Comparison of ENCODE assay signal across 22 mouse cellular contexts in the genomic region with DNA sequence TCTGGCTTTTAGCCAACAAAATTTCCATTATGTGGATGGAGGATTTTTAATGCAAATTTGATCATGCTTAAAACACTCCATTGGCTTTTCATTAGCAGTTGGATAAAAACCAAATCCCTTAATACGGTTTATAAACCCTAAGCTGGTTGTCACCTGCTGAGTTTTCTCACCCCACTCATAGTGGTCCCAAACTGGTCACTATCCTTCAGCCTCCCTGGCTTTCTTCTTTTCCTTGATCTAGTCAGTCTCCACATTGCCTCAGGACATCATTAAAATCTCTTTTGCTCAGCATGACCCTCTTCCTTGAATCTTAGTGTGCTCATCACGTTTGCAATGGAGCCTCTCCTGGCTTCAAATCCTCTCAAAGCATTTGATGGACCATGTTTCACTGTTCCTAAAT.
DNase-seq lines count a peak whose midpoint lies in the region; ATAC-seq and TF ChIP-seq lines count a peak whose summit lies in the region.
"Had no signal": no experiment of that assay in that cellular context is flagged by ENCODE, and none has a peak within 500 bp of the region (broad histone marks: within the 10 kb centered on the region; RNA-seq: fewer than 3 reads in every experiment).

No protein-coding gene starts in this region.

- DNase-seq in hindbrain, postnatal 0 days (ENCODE audit: low spot score) = peak; percentile 25
- no peak for DNase-seq in hindbrain, embryonic 14.5 days (ENCODE audit: low spot score)
- peak; percentile 58 for DNase-seq in brain, embryonic 14.5 days (ENCODE audit: low read depth)
- DNase-seq: adrenal gland, adult 2 months; adrenal gland, postnatal 14 days; cerebellum, adult 11-12 months; cerebellum, adult 8-10 months; gastrocnemius, postnatal 10 days; gastrocnemius, postnatal 36 days; heart, adult 2 months; heart, postnatal 14 days; heart, postnatal 4 days had no signal

- no peak for TF ChIP-seq CTCF in hindbrain, postnatal 0 days (IDR thresholded peaks at IDR 0.05; ENCODE audit: low read depth)
- no peak for TF ChIP-seq CTCF in brain, embryonic 14.5 days (IDR thresholded peaks at IDR 0.05; ENCODE audit: borderline replicate concordance, extremely low read depth, insufficient read depth, insufficient read length)

- no peak for TF ChIP-seq POLR2A in brain, embryonic 14.5 days (IDR thresholded peaks at IDR 0.05; ENCODE audit: borderline replicate concordance, extremely low read depth, insufficient read depth, insufficient read length, poor library complexity, severe bottlenecking)

- H3K4me2 ChIP-seq in hindbrain, postnatal 0 days (ENCODE audit: low read depth, low read length) = no peak overlapping the region
- no peak overlapping the region for H3K4me2 ChIP-seq in hindbrain, embryonic 14.5 days (replicated peaks)
- H3K4me2 ChIP-seq in midbrain, embryonic 13.5 days (replicated peaks) = no peak overlapping the region
- no peak overlapping the region for H3K4me2 ChIP-seq in midbrain, embryonic 15.5 days
- H3K4me2 ChIP-seq: embryonic facial prominence, embryonic 12.5 days; embryonic facial prominence, embryonic 15.5 days; heart, embryonic 13.5 days; hindbrain, embryonic 15.5 days had no signal

- H3K4me1 ChIP-seq in hindbrain, postnatal 0 days (ENCODE audit: insufficient read depth, low read length) = no peaks in the 10 kb centered on the region
- H3K4me1 ChIP-seq in hindbrain, embryonic 14.5 days (replicated peaks; ENCODE audit: control insufficient read depth, insufficient read depth, low read length) = no peaks in the 10 kb centered on the region
- H3K4me1 ChIP-seq in midbrain, embryonic 13.5 days (replicated peaks) = no peaks in the 10 kb centered on the region
- H3K4me1 ChIP-seq in midbrain, embryonic 15.5 days = no peaks in the 10 kb centered on the region
- H3K4me1 ChIP-seq: embryonic facial prominence, embryonic 12.5 days; embryonic facial prominence, embryonic 15.5 days; heart, embryonic 10.5 days; heart, embryonic 13.5 days; hindbrain, embryonic 15.5 days had no signal

- 39% methylated on average over 2 of the region's 2 CpGs for WGBS in hindbrain, postnatal 0 days
- 45% methylated on average over 2 of the region's 2 CpGs for WGBS in hindbrain, embryonic 14.5 days
- 27% methylated on average over 2 of the region's 2 CpGs for WGBS in midbrain, embryonic 13.5 days
- WGBS in midbrain, embryonic 15.5 days = 32% methylated on average over 2 of the region's 2 CpGs

- ATAC-seq in hindbrain, postnatal 0 days = no peak
- no peak for ATAC-seq in hindbrain, embryonic 14.5 days (ENCODE audit: low FRiP score)
- peak; percentile 53; the same call in 1 of the 2 replicates for ATAC-seq in midbrain, embryonic 13.5 days
- no peak; the same call in 1 of the 2 replicates for ATAC-seq in midbrain, embryonic 15.5 days (replicated peaks)
- no peak for ATAC-seq in megakaryocyte, adult 5-6 weeks (ENCODE audit: poor library complexity, severe bottlenecking)
- ATAC-seq: CD4-positive, CD25-positive, alpha-beta regulatory T cell, adult 4 months; forebrain, embryonic 16.5 days had no signal

- H3K9ac ChIP-seq in hindbrain, postnatal 0 days (replicated peaks; ENCODE audit: low read length) = no peak overlapping the region
- no peak overlapping the region for H3K9ac ChIP-seq in hindbrain, embryonic 14.5 days
- no peak overlapping the region for H3K9ac ChIP-seq in midbrain, embryonic 13.5 days (replicated peaks)
- no peak overlapping the region for H3K9ac ChIP-seq in midbrain, embryonic 15.5 days
- H3K9ac ChIP-seq: embryonic facial prominence, embryonic 12.5 days; embryonic facial prominence, embryonic 15.5 days; heart, embryonic 13.5 days; hindbrain, embryonic 15.5 days had no signal

- H3K36me3 ChIP-seq in hindbrain, postnatal 0 days (ENCODE audit: insufficient read depth, low read length) = no peaks in the 10 kb centered on the region
- no peaks in the 10 kb centered on the region for H3K36me3 ChIP-seq in hindbrain, embryonic 14.5 days (replicated peaks; ENCODE audit: control insufficient read depth, insufficient read depth)
- no peaks in the 10 kb centered on the region for H3K36me3 ChIP-seq in midbrain, embryonic 13.5 days
- no peaks in the 10 kb centered on the region for H3K36me3 ChIP-seq in midbrain, embryonic 15.5 days (replicated peaks)
- H3K36me3 ChIP-seq: embryonic facial prominence, embryonic 12.5 days; embryonic facial prominence, embryonic 15.5 days; heart, embryonic 10.5 days; heart, embryonic 13.5 days; hindbrain, embryonic 15.5 days had no signal

- no peaks in the 10 kb centered on the region for H3K9me3 ChIP-seq in hindbrain, postnatal 0 days (ENCODE audit: low read length)
- no peaks in the 10 kb centered on the region for H3K9me3 ChIP-seq in hindbrain, embryonic 14.5 days (ENCODE audit: control insufficient read depth, low read length)
- H3K9me3 ChIP-seq in midbrain, embryonic 13.5 days = no peaks in the 10 kb centered on the region
- H3K9me3 ChIP-seq in midbrain, embryonic 15.5 days = no peaks in the 10 kb centered on the region
- H3K9me3 ChIP-seq: embryonic facial prominence, embryonic 12.5 days; embryonic facial prominence, embryonic 15.5 days; heart, embryonic 10.5 days; heart, embryonic 13.5 days; hindbrain, embryonic 15.5 days had no signal

- no peaks in the 10 kb centered on the region for H3K27me3 ChIP-seq in hindbrain, postnatal 0 days (ENCODE audit: insufficient read depth, low read length)
- no peaks in the 10 kb centered on the region for H3K27me3 ChIP-seq in hindbrain, embryonic 14.5 days (ENCODE audit: control insufficient read depth, insufficient read depth, low read length)
- H3K27me3 ChIP-seq in midbrain, embryonic 13.5 days = no peaks in the 10 kb centered on the region
- H3K27me3 ChIP-seq in midbrain, embryonic 15.5 days (replicated peaks) = no peaks in the 10 kb centered on the region
- H3K27me3 ChIP-seq: embryonic facial prominence, embryonic 12.5 days; embryonic facial prominence, embryonic 15.5 days; heart, embryonic 13.5 days; hindbrain, embryonic 15.5 days had no signal

- H3K27ac ChIP-seq in hindbrain, postnatal 0 days = no peak overlapping the region
- H3K27ac ChIP-seq in hindbrain, embryonic 14.5 days = no peak overlapping the region
- no peak overlapping the region for H3K27ac ChIP-seq in midbrain, embryonic 13.5 days
- no peak overlapping the region for H3K27ac ChIP-seq in midbrain, embryonic 15.5 days
- H3K27ac ChIP-seq: embryonic facial prominence, embryonic 12.5 days; embryonic facial prominence, embryonic 15.5 days; heart, adult 2 months; heart, embryonic 10.5 days; heart, embryonic 13.5 days; hindbrain, embryonic 15.5 days had no signal

- no peak overlapping the region for H3K4me3 ChIP-seq in hindbrain, postnatal 0 days (ENCODE audit: low read length)
- no peak overlapping the region for H3K4me3 ChIP-seq in hindbrain, embryonic 14.5 days (replicated peaks; ENCODE audit: low read length)
- H3K4me3 ChIP-seq in midbrain, embryonic 13.5 days (replicated peaks) = no peak overlapping the region
- H3K4me3 ChIP-seq in midbrain, embryonic 15.5 days = no peak overlapping the region
- H3K4me3 ChIP-seq: embryonic facial prominence, embryonic 12.5 days; embryonic facial prominence, embryonic 15.5 days; heart, adult 2 months; heart, embryonic 10.5 days; heart, embryonic 13.5 days; hindbrain, embryonic 15.5 days had no signal
